ENCODE assay signal across 15 mouse cellular contexts in genomic region chr1:191849501-191849900, GRCm38 (mm10).
"Had no signal": no experiment of that assay in that cellular context is flagged by ENCODE, and none has a peak within 500 bp of the region (broad histone marks: within the 10 kb centered on the region; RNA-seq: fewer than 3 reads in every experiment).

No protein-coding gene starts in this region.

- H3K27me3 ChIP-seq: limb, embryonic 13.5 days; stomach, embryonic 15.5 days had no signal

- DNase-seq: kidney, adult 11 months; kidney, postnatal 10 days; kidney, postnatal 4 days; left cerebral cortex, postnatal 4 days; lung, embryonic 14.5 days; lung, postnatal 10 days; midbrain, embryonic 14.5 days; right cerebral cortex, postnatal 14 days; thymus, adult 2 months; thymus, postnatal 25 days had no signal

- H3K36me3 ChIP-seq: limb, embryonic 13.5 days; midbrain, embryonic 10.5 days; stomach, embryonic 15.5 days had no signal

- H3K4me1 ChIP-seq: limb, embryonic 13.5 days; midbrain, embryonic 10.5 days; stomach, embryonic 15.5 days had no signal

- H3K4me2 ChIP-seq: limb, embryonic 13.5 days; liver, embryonic 11.5 days; lung, embryonic 14.5 days; stomach, embryonic 15.5 days had no signal

- H3K4me3 ChIP-seq: layer of hippocampus, adult 2 months; limb, embryonic 13.5 days; midbrain, embryonic 10.5 days; stomach, embryonic 15.5 days had no signal

- H3K27ac ChIP-seq: layer of hippocampus, adult 2 months; limb, embryonic 13.5 days; midbrain, embryonic 10.5 days; stomach, embryonic 15.5 days had no signal

- H3K9ac ChIP-seq: limb, embryonic 13.5 days; lung, embryonic 14.5 days; stomach, embryonic 15.5 days had no signal

- H3K9me3 ChIP-seq: limb, embryonic 13.5 days; midbrain, embryonic 10.5 days; stomach, embryonic 15.5 days had no signal
